In the genomic region with DNA sequence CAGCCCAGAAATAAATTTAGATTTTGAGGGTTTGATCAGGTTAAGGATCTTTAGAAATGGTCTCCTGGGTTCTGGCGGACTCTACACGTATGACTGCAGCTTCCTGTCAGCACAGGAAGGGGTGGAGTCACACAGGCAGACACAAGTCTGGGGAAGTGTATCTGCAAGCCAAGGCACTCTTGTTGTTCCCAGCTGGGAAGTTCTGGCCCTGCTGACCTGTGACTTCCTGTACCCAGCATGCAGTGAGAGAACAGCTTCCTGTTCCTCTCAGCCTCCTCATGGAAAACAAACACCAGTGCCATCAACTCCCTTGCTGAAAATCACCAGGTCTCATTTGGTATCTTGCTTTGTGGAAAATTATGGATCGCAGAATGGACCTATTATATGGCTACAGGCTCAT, we compare ENCODE assay signal across 21 mouse cellular contexts.
"Had no signal": no experiment of that assay in that cellular context is flagged by ENCODE, and none has a peak within 500 bp of the region (broad histone marks: within the 10 kb centered on the region; RNA-seq: fewer than 3 reads in every experiment).

No protein-coding gene starts in this region.

- H3K36me3 ChIP-seq: lung, embryonic 15.5 days; midbrain, embryonic 10.5 days; midbrain, embryonic 13.5 days; neural tube, embryonic 13.5 days; stomach, embryonic 15.5 days had no signal

- H3K4me1 ChIP-seq: midbrain, embryonic 10.5 days; midbrain, embryonic 13.5 days had no signal

- H3K4me2 ChIP-seq: lung, embryonic 15.5 days; midbrain, embryonic 13.5 days; neural tube, embryonic 13.5 days; stomach, embryonic 15.5 days had no signal

- H3K4me3 ChIP-seq: layer of hippocampus, adult 2 months; lung, embryonic 15.5 days; megakaryocyte, embryonic 14.5 days; midbrain, embryonic 10.5 days; midbrain, embryonic 13.5 days; myocyte; neural tube, embryonic 13.5 days; stomach, embryonic 15.5 days had no signal

- ATAC-seq: midbrain, embryonic 13.5 days; midbrain, embryonic 16.5 days had no signal

- DNase-seq: layer of hippocampus, adult 9-11 months; lung, adult 18-20 months; lung, postnatal 10 days; lung, postnatal 36 days; retina, postnatal 1 day; right cerebral cortex, postnatal 25 days; spleen, adult 18-20 months; thymus, adult 2 months; thymus, postnatal 14 days; thymus, postnatal 4 days had no signal

- H3K9ac ChIP-seq: liver, embryonic 14.5 days; lung, embryonic 15.5 days; midbrain, embryonic 13.5 days; neural tube, embryonic 13.5 days; stomach, embryonic 15.5 days had no signal

- H3K27ac ChIP-seq: kidney, postnatal 0 days; layer of hippocampus, adult 2 months; liver, embryonic 14.5 days; lung, embryonic 15.5 days; midbrain, embryonic 10.5 days; midbrain, embryonic 13.5 days; neural tube, embryonic 13.5 days; stomach, embryonic 15.5 days had no signal

- H3K9me3 ChIP-seq: lung, embryonic 15.5 days; midbrain, embryonic 10.5 days; neural tube, embryonic 13.5 days; stomach, embryonic 15.5 days had no signal

- H3K27me3 ChIP-seq: lung, embryonic 15.5 days; midbrain, embryonic 13.5 days; neural tube, embryonic 13.5 days; stomach, embryonic 15.5 days had no signal
